Mouse (Mus musculus): Measurements from ENCODE around the gene Wwox.
A peak's percentile ranks its signal among the peaks of the same experiment; 100 is the strongest.

The Wwox gene

DNA sequence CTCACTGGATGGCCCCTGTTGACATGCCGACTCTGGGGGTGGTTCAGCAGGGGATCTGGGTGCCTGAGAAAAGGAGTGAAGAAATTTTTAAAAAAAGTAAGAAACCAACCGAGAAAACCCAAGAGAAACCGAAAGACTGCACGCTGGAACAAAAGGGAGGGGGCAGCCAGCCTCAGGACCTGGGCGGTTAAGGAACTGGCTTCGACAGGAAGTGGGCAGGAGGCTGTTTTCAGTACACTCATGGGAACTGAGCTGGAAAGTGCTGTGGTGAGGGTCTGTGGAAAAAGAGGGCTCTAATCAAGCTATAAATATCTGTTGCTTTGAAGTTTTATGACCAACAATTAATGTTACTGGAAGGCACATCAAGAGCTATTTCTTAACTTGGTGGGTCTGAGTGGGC, 794.6 kb downstream of the Wwox start:
- DNase-seq (ENCODE audit: low read depth): no peak

DNA sequence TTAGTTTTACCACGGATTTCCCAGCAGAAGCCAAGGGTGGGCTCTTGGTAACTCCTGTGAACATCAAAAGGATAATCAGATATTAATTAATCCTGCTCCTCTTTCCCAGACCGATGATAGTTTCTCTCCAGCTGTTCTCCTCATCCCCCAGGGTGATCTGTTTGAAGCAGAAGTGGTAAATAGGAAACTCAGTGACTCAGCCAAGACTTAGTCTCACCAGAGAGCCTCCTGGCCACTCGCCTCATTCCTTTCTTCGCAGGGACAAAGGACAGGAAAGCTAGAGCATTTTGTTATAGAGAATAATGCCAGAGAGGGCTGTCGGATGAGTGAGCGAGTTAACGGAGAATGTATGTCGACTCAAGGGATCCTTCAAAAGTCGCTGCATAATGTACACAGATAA, 798.1 kb downstream of the Wwox start:
- DNase-seq (ENCODE audit: low read depth): no peak

DNA sequence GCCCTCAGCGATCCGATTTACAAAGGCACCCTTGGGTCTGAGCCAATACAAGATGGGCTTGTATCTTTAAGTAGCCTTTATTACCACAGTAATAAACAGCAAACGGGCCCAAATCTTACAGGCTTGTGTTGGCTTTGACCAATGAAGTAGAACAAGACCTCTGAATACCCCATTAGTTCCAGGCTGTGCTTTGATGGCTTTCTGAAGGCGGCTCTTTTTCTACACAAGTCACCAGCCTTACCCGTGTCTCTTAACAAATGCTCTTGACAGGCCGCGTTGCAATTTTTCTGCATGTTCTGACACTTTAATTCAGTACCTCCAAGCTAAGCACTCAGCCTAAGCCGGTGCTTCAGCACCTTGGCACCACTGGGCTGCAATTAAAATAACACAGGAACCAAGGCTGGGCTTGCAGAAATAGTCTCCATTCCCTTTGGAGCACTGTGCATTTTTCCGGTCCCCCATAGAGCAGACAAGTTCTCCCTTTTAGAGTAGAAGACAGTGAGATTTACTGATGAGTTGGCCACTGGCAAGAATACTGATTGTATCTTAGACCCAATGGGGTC, 804.1 kb downstream of the Wwox start:
- no peak for DNase-seq (ENCODE audit: low read depth)

DNA sequence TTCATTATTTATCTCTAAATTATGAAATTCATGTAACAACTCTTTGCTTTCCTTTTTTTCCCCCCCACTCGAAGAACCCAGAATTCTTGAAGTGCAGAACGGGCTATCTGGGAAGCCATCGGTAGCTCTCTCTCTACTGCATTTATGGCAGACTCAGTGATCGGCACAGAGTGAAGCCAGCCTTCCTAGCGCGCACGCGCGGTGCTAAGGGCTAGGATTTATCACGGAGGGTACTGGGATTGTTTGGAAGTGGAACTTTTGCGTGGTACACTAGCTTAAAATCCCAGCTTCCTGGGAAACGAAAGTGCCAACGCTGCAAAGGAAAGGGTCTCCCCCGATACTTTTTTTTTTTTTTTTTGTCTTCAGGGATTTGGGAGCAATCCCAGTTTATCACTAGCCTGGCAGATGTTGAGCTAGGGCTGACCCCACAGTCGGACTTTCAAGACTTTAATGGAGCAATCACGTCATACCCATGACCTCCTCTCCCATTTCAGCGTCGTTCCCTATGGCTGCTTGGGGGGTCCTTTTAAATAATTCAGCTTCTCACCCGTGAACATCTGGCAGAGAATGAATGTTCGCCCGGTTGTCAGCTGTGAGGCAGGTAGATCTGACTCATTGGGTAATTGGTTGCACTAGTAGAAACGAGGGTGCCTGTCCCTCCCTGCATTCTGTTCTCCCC, 810.4 kb downstream of the Wwox start:
- no peak for DNase-seq (ENCODE audit: low read depth)

DNA sequence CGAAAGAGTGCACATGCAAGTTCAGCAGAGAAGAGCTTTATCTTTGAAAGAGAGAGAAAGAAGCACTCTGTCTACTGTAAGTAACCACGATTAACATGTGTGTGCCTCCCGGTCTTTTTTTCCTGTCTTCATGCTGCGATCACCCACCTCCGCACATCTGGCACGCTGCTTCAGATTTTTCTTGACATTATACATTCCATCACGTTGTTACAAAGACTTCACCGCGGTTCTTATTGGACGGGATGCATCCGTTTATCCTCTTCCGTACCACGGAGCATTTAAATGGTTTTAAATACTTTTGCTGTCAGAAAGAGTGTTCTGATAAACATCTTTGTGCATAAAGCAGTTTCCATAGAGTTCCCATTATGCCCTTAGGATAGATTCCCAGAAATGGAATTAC, 816.1 kb downstream of the Wwox start:
- DNase-seq (ENCODE audit: low read depth): no peak

DNA sequence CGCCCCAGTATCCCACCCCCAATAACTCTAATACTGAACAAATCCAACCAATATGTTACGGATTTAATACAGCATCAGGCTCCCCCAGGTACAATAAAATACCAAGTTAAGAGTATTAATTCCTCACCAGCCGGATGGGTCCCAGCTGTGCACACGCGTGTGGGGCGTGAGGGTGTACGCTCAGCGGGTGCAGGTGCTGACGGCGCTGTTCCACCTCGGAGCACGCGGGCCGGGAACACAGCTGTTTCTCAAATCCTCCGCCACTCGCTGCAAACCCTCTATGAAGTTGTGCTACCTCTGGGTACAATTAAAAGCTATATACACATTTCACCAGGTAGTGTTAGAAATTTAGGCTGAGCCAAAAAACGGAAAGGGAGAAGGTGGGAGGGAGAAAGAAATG, 818.0 kb downstream of the Wwox start:
- DNase-seq (ENCODE audit: low read depth): no peak

DNA sequence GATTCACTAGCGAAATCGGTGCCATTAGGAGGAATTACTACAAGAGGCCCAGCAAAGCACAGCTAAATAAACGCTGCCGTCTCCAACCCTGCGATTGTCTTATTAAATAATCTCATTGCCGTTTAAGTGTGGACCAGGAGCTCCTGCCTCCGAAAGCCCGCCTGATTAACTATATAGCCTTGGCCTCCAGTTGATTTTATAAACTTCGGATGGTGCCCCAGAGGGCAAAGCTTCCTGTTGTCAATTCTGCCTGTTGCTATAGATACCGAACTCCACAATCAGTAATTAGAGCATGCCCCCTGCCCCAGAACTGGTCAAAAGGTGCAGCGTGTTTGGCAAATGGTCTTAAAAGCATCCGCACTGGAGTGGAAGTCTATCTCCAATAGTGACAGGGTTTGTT, 820.4 kb downstream of the Wwox start:
- no peak for DNase-seq (ENCODE audit: low read depth)

GRCm38 (mm10) chr8:115267196-115267595, 827.7 kb downstream of the Wwox start:
- DNase-seq (ENCODE audit: low read depth): no peak

- no peak for DNase-seq (ENCODE audit: low read depth)
These were observed 830.1 kb downstream of the Wwox start for GRCm38 (mm10) chr8:115269601-115270000.

DNA sequence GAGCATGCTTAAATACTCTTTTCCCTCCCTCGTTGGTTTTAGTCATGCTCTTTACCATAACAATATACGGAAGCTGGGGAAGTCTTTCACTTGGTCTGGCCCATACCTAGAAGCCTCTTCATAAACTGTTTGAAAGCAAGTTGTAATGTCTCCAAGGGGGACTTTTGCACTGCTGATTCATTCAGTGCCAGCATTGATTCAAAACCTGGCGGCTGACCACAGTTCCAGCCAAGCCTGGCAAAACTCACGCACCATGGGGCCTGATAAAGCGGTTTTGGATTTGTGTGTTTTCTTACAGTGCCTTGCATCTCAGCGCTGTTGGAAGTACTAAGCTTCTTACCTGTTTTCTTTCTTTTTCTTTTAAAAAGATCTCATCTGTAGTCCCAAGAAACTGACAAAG, 834.5 kb downstream of the Wwox start:
- DNase-seq (ENCODE audit: low read depth): peak; percentile 65

DNA sequence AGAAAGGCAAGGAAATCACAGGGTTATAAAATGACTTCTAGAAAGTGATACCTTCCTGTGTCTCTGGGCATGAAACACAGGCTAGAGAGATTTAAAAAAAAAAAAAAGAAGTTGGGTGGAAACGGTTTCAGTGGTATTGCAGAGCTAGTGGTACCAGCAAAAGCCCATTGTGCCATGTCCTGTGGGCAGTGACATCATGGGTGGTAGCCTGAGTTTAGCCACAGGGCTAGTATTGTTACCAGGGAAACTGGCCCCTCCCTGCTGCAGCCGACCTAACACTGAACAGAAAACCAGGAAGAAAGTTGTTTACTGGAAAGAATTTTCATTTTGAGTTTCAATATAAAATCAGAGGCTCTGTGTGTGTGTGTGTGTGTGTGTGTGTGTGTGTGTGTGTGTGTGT, 836.8 kb downstream of the Wwox start:
- no peak for DNase-seq (ENCODE audit: low read depth)

DNA sequence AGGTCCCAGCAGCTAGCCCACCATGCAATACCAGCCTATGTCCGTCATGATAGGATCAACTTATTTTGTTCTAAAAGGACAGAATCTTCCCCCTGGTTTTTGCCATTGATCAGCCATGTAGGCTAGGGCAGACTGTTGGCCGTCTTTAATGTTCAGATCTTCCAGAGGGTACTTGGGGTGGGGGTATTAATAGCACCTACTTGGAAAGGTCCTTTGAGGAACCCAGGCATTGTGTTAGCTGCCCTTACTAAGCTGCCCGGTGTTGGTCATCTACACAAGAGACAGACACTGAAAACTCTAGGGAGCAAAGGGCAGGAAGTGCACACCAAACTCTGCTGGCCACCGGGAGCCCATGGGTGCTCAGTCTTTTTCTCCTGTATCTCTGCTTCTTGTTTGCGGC, 838.8 kb downstream of the Wwox start:
- no peak for DNase-seq (ENCODE audit: low read depth)

GRCm38 (mm10) chr8:115290224-115290623, 850.8 kb downstream of the Wwox start:
- DNase-seq (ENCODE audit: low read depth): no peak

- DNase-seq (ENCODE audit: low read depth): no peak
These were observed 857.3 kb downstream of the Wwox start for GRCm38 (mm10) chr8:115296760-115297159.

DNA sequence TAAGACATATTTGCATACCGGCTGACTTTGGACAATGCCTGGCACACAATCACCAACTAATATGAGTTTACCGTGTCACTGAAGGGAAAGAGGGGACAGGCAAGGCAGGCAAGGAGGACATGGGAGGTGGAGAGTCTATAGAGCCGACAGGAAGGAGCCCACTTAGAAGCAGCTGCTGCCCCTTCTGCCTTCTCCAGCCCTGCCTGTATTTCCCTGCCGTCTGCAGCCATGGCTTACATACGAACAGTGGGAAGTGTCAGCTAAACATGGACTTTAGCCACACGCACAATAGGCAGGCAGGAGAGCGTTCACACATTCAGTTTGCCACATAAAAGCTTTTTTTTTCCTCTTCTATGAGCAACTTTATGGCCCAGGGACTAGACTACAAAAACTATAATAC, 863.0 kb downstream of the Wwox start:
- no peak for DNase-seq (ENCODE audit: low read depth)

- no peak for DNase-seq (ENCODE audit: low read depth)
These were observed 868.0 kb downstream of the Wwox start for GRCm38 (mm10) chr8:115307412-115307811.

DNA sequence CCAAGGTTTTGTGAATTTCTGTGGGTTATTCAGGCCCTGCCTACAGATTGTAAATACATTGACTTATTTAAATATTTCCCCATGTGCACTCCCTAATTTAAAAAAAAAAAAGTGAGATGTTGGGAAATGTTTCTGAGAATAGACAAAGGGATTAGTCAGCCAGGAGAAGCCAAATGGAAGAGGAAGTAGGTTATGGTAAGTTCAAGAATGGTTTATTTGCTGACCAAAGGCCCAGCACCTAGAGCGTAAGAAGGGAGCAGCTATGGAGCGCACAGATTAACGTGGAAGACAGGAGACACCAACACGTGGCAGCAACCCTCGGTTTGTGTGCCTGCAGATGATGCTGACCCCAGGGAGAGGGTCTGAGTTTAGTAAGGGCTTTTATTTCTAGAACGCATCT, 871.5 kb downstream of the Wwox start:
- no peak for DNase-seq (ENCODE audit: low read depth)

- no peak for DNase-seq (ENCODE audit: low read depth)
These were observed 872.9 kb downstream of the Wwox start for GRCm38 (mm10) chr8:115312371-115312770.

DNA sequence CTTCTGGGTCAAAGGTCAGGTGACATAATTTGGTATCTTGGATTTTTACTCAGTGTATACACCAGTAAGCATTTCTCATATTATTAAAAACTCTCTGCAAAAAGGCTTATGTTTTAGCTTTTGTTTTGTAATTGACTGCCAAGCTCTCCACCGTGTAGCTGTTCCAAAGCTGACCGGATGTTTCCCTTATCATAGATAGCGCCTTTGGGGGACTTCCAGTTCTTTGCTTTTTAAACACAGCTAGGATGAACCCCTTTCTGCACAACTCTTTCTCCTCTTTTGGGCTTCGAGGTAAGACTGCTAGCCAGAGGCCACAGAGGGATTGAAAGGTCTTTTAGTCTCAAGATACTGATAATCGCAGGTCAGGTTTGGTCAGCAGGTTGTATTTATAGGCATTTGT, 883.0 kb downstream of the Wwox start:
- no peak for DNase-seq (ENCODE audit: low read depth)

- no peak for DNase-seq (ENCODE audit: low read depth)
These were observed 891.2 kb downstream of the Wwox start for GRCm38 (mm10) chr8:115330671-115331070.

DNA sequence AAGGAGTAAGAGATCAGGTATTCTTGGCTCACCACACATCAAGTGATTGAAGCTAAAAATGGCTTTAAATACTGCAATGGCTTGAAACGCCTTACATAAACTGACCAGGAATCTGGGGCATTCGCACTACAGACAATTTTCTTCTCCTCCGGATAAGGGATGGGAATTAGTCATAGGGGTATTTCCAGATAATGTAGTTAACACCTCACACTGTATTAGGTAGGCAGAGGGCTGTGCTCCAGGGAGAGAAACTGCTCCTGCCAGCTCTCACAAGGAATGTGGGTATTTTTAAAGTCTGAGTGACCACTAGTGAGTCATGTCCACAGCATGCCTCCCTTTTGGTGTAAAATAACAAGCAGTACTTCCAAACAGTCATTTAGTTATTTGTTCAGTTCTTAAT, 894.5 kb downstream of the Wwox start:
- DNase-seq (ENCODE audit: low read depth): peak; percentile 84

DNA sequence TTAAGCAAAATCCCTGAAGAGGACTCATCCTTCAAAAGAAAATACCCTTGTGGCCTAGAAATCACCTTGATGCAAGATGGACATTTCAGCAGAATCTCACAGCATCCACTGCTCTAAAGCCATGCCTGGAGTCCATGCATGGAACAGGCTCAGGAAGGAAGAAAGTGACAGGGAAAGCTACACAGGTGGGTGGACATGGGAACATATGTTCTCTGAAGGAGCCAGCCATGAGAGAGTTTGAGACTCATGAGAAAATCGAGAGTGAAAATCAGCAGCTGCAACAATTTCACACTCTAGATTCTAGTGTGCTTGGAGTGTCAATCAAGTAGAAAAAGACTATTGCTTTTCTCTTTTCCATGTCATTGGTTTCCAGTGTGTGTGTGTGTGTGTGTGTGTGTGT, 896.9 kb downstream of the Wwox start:
- no peak for DNase-seq (ENCODE audit: low read depth)

DNA sequence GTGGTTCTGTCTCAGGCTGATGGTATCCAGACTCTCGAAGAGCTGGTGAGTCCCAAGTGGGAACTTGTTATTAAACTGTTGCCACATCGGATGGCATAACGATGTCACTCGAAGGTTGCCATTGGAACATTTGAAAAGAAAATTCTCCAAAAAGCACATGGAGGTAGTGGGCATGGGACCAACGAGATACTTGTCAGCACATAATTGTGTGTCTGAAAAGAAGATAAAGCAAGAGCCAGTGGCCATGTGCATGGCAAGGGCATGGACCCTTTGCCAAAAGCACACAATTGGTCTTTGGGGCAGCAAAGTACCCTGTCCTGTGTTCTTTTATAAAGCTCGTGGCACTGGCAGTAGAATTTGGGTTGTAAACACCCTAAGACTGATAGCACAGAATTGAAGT, 909.2 kb downstream of the Wwox start:
- no peak for DNase-seq (ENCODE audit: low read depth)

- no peak for DNase-seq (ENCODE audit: low read depth)
These were observed 911.3 kb downstream of the Wwox start for GRCm38 (mm10) chr8:115350707-115351106.

All from fibroblast of lung, adult 2 months (primary cell).